Mouse (Mus musculus) midbrain, embryonic 14.5 days (tissue): ENCODE measurements around the gene 5430402E10Rik. TPM values are rescaled to one million over a fixed set of nuclear protein-coding genes. Genes with fewer than 3 reads are reported as not detected.
"Not testable (repeated sequence)": the region's sequence is repeated elsewhere in the genome, so short reads cannot be mapped to it uniquely, and the experiment has no call there.

Experiments
- ATAC-seq: fragments of 200-750 bp; cut with Nextera tagmentation; 2 replicates; pipeline ENCODE4 v1.8.0; 2017; ENCODE audit warnings: moderate number of reproducible peaks, moderate library complexity; ENCODE audit not compliant: low FRiP score, low TSS enrichment
- DNase-seq: peaks from one replicate; pipeline ENCODE4 v3.0.0-alpha.2; 2015
- H3K27ac ChIP-seq: fragments of 300-500 bp; sonication (generic); replicated peaks from 2 replicates; pipeline ENCODE4 v1.5.1; 2014; ENCODE audit warnings: mild to moderate bottlenecking, low read depth, low read length, moderate library complexity
- H3K27me3 ChIP-seq: fragments of 300-500 bp; sonication (generic); 2 replicates; pipeline ENCODE4 v1.6.1; 2014; ENCODE audit warnings: low read length, control low read depth, mixed read lengths; ENCODE audit not compliant: control insufficient read depth, insufficient read depth
- H3K36me3 ChIP-seq: fragments of 300-500 bp; sonication (generic); 2 replicates; pipeline ENCODE4 v1.6.1; 2014; ENCODE audit warnings: low read length, control low read depth; ENCODE audit not compliant: control insufficient read depth, insufficient read depth
- H3K4me1 ChIP-seq: fragments of 300-500 bp; sonication (generic); 2 replicates; pipeline ENCODE4 v1.6.1; 2014; ENCODE audit warnings: mild to moderate bottlenecking, antibody characterized with exemption, low read length, control low read depth; ENCODE audit not compliant: control insufficient read depth, insufficient read depth
- H3K4me2 ChIP-seq: fragments of 300-500 bp; sonication (generic); 2 replicates; pipeline ENCODE4 v1.6.1; 2014; ENCODE audit warnings: mild to moderate bottlenecking, low read length, moderate library complexity
- H3K4me3 ChIP-seq: fragments of 300-500 bp; sonication (generic); replicated peaks from 2 replicates; pipeline ENCODE4 v1.5.1; 2014; ENCODE audit warnings: low read depth, low read length
- H3K9ac ChIP-seq: fragments of 300-500 bp; sonication (generic); replicated peaks from 2 replicates; pipeline ENCODE4 v1.6.1; 2014; ENCODE audit warnings: mild to moderate bottlenecking, low read length, moderate library complexity
- H3K9me3 ChIP-seq: fragments of 300-500 bp; sonication (generic); 2 replicates; pipeline ENCODE4 v1.6.1; 2016; ENCODE audit warnings: low read length, control low read depth, mixed read lengths; ENCODE audit not compliant: control insufficient read depth
- WGBS: fragments of 180-500 bp; shearing (Covaris S2); extraction: QIAGEN DNeasy Blood & Tissue Kit; methylation state at CpG from one replicate; pipeline ENCODE4 v1.1.7; 2014; 5-methylcytosine and 5-hydroxymethylcytosine counted together
- polyA plus RNA-seq: library from polyadenylated mRNA; unstranded; fragments of >200 nt; fragmentation: Nextera tagmentation; extraction: Ambion mirVana; gene quantifications from 2 replicates; pipeline ENCODE4 v1.2.1, GENCODE M21; 2014

The 5430402E10Rik gene
- polyA plus RNA-seq: not detected in 2 replicates

DNA sequence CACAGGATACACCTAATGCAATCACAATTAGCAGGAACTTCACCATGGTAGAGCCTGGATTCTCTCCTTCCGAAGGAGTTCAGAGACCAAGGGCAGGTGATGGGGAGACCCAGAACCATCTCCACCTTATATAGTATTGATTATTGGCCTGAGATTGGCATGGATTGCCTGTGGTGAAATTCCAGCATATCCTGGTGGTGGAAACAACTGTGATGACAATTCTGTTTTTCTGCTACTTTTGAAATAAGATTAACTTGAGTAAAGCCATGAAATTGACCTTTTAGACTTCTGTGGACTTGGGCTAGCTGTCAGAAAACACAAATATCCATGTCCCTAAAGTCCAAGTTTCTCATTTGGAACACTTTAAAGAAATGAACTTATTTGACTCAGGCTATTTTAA, at the start of gene 5430402E10Rik:
Gene 5430402E10Rik, minus strand, starts transcription at position 101 of the 400 bp plus-strand sequence.
- not testable (repeated sequence) for H3K9ac ChIP-seq, H3K27ac ChIP-seq, H3K27me3 ChIP-seq, H3K36me3 ChIP-seq, H3K4me1 ChIP-seq, DNase-seq, H3K9me3 ChIP-seq, ATAC-seq, H3K4me2 ChIP-seq, H3K4me3 ChIP-seq
- 100% methylated on average over 1 of the region's 1 CpGs for WGBS

DNA sequence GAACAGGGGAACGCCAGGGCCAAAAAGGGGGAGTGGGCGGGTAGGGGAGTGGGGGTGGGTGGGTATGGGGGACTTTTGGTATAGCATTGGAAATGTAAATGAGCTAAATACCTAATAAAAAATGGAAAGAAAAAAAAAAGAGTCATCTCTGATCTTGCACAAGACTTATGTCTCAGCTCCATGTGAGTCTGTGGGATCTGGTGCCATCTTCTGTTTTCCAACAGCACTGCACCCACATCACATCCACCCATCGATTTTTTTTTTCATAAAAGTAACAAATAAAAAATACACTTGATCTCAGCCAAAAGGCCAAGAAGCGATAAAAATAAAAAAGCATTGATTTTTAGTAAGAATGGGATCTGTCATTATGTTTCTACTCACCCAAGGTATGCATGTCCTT, 44.8 kb downstream of the 5430402E10Rik start:
- 57% methylated on average over 2 of the region's 4 CpGs for WGBS
- not testable (repeated sequence) for H3K4me1 ChIP-seq, H3K27me3 ChIP-seq, H3K9me3 ChIP-seq, ATAC-seq, DNase-seq, H3K4me3 ChIP-seq, H3K4me2 ChIP-seq, H3K9ac ChIP-seq, H3K36me3 ChIP-seq, H3K27ac ChIP-seq

Other genes with a start within 250 kb of the 5430402E10Rik start
- 25.9 and 31.1 TPM in 2 replicates for gene Prkx, start 128.8 kb downstream of the 5430402E10Rik start, polyA plus RNA-seq
- gene Pbsn, start 71.4 kb downstream of the 5430402E10Rik start, polyA plus RNA-seq: not detected in 2 replicates
- not detected in 2 replicates for gene Gm14744, start 60.3 kb downstream of the 5430402E10Rik start, polyA plus RNA-seq
- not detected in 2 replicates for gene Obp1a, start 166.3 kb upstream of the 5430402E10Rik start, polyA plus RNA-seq
- not detected in 2 replicates for gene Gm5938, start 200.4 kb upstream of the 5430402E10Rik start, polyA plus RNA-seq